Mouse (Mus musculus) layer of hippocampus, adult 11-12 months (tissue): ENCODE results near the gene Lrmda.
A peak's percentile ranks its signal among the peaks of the same experiment; 100 is the strongest.

Source experiments
- DNase-seq: peaks from one replicate; pipeline ENCODE4 v3.0.0; 2022; ENCODE audit warnings: low spot score

The Lrmda gene

DNA sequence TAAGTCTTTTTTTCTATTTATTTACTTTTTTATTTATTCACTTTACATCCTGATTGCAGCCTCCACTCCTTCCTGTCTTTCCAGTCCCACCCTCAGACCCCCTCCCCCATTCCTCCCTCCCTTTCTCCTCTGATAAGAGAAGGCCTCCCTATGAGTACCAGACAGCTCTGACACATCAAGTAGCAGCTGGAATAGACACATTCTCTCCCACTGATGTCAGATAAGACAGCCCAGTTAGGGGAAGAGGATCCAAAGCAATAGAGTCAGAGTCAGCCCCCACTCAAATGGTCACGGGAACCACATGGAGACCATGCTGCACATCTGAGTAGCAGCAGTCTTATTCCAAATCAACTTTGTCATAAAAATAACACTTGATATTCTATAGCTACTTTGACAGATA is 700.5 kb downstream of the Lrmda start:
- no peak for DNase-seq

DNA sequence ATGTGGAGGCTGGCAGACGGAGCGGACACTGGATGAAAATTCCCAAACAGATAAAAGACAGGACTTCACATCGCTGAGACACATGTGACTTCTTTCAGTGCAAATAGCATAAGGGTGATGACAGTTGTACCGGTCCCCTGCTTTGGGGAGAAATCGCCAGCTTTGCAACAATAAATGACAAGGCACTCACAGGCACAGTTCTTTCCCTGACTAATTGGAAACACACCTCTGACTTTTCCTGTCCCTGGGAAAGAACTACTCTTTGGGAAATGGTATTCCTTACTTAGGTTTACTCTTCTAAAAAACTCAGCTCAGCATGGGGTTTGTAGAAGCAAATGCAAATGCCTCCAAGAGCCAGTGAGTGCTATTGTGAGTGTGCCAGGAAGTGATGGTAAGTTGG is 702.3 kb downstream of the Lrmda start:
- DNase-seq = no peak

GRCm38 (mm10) chr14:22727548-22727947 is 708.0 kb downstream of the Lrmda start:
- no peak for DNase-seq

DNA sequence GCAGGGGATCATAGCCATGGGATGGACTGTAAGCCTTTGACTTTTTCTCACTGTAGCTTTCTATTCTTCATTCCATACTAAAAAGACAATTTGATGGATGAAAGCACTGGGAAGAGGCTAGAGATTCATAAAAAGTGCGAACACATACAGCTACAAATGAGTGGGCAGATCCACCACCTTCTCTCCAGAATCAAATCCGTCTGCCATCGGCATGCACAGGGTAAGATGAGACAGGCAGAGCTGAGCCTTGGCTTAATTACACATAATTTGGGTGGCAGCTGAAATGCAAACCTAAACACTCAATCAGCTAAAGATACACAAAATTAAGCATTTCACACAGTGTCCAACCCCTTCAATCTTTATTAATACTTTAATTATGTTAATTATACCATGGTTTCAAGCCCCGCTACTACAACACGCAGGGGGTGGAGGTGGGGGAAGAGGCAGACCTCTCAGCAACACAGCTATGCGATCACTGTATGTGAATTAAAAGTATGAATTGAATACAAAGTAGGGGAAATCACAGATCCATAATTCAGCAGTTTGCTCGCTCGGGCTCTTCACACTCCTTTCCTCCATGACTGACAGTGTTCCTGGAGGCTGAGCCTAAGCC is 709.2 kb downstream of the Lrmda start:
- DNase-seq = peak; percentile 6

DNA sequence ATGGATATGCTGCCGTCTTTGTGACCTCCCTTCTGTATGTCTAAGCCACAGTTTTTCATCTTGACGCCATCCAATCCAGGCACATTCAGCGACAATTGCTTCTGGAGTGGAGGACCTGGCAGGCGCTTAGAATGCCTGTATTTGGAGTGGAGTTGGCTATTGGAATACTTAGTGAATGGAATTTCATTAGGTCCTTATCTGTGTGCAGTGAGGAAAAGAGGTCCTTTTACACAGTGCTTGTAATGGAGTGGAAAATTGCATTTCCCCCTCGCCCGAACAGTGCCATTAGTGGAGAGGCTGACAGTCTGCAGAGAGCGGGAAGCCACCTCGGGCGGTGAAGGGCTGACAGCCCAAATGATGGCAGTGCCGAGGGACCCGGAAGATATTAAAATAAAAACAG is 719.1 kb downstream of the Lrmda start:
- DNase-seq = no peak

- DNase-seq = no peak
Observed at GRCm38 (mm10) chr14:22742527-22742926, 723.0 kb downstream of the Lrmda start.

GRCm38 (mm10) chr14:22743264-22743663 is 723.8 kb downstream of the Lrmda start:
- DNase-seq = no peak

DNA sequence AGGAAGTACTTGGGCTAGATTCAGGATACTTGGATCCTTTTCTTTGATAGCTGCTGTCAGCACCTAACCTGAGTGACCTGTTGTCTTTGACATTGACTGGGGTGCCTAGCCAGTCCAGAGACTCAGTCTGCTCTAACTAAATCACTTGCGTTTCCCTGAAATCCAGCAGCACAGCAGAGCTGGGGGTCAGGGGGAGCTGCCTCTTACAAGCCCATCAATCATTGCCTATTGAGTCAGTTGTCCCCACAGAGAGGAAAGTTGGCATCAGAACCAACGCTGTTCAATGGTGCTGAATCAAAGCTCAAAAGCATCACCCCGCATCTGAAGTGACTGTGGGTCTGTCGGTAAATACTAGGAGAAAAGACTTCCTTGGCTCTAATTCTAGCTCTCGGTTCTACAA is 725.2 kb downstream of the Lrmda start:
- DNase-seq = no peak

- no peak for DNase-seq
Observed at GRCm38 (mm10) chr14:22745263-22745881, 725.9 kb downstream of the Lrmda start.

- DNase-seq = no peak
Observed at GRCm38 (mm10) chr14:22745882-22746480, 726.5 kb downstream of the Lrmda start.

DNA sequence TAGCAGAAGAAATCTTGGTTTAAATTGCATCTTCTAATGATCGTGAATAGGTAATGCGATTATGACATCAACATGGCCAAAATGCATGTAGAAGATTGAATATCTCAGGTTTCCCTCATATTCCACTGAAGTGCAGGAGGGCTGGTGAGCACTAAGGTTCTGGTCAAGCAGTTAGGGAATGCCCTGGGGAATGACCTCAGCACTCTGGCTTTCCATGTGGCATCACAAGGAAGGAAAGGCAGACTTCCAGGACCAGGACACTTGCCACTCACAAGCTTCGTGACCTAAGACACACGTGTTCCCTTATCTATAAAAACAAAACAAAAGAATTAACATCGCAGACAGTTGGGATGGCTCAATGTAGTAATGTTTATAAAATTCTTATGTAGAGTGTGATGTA is 728.3 kb downstream of the Lrmda start:
- no peak for DNase-seq

DNA sequence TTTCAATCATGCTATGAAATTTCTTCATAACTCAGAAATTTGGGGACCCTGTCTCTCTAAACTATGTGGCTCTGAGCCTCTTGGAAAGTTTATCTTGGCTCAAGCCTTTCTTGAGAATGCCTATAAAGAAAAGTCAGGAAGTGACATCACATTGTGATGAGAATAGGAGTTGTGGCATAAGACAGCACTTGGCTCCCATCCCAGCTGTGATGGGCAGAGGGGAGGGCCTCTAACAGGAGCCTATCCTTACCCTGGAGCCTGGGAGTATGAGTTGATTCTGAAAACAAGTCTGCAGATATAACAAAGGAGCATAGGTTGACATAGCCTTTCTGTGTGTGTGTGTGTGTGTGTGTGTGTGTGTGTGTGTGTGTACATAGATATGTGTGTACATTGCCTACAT is 730.9 kb downstream of the Lrmda start:
- DNase-seq = no peak

DNA sequence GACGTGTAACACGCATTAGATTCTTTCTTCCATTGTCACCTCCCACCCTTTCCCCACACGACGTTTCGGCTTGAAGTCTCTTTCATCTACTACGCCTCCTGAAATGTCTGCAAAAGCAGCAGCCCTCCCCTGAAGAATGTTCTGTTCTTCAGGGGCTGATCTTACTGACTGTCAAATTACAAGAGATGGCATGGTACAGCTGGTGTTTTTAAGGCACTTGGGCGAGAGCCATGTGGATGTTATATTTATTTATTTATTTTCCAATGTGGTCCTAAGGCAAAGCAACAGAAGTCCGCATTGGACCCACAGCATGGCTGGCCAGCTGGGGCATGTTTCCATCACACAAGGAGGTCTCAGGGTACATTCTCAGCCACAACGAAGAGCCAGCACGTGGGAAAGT is 731.8 kb downstream of the Lrmda start:
- DNase-seq = peak; percentile 32

DNA sequence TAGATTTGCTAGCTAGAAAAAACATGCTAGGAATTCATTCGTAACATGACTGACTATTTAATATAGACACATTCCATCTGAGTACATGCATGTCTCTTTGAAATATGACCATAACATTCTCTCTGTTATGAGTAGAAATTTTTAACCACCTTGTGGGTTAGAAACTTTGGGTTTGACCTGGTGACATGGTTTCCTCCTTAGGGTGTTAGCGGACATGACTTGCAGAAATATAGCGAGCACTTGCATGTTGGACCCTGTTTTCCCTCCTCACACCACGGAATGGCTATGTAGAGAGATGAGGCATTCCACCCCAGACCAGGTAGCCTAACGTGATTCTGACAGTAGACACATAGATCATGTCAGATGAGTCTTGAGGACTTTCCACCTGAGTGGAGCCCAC is 735.1 kb downstream of the Lrmda start:
- no peak for DNase-seq

DNA sequence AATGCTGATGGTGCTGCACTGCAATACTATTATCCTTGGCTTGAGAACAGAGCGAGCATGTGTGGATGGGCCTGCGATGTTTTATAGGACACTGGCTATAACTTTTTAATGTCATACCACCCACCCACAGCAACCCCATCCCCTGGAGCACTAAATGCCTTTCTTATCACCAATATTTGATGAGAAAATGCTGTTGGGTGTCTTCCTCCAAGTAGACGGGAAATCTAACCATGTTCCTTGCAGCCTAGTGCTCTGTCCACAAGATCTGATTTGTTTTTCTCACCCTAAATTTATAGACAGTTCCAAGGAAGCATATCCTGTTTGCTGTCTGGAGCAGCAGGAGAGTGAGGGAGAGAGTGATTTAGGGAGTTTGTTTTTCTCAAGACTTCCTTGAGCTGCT is 738.0 kb downstream of the Lrmda start:
- DNase-seq = no peak

DNA sequence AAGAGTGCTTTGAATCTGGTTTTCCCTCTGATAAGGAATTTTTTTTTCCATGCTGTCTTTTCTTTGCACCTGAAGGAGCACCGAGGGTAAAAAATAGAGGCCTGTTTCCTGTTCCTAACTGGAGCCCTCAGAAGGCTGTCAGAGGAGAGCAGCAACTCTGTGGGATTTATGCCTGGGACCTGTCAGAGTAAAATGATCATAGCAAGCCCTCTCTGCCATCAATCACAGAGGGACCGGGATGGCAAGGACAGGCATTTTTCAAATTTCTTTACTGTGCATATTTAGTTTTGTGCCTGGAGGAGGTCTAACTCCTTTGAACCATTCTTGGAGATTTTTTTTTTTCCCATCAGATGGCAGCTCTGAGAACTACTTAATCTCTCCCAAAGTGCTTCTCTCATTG is 739.7 kb downstream of the Lrmda start:
- DNase-seq = no peak

GRCm38 (mm10) chr14:22759673-22760072 is 740.2 kb downstream of the Lrmda start:
- DNase-seq = no peak

- peak; percentile 15 for DNase-seq
Observed at GRCm38 (mm10) chr14:22760241-22761039, 740.9 kb downstream of the Lrmda start.

GRCm38 (mm10) chr14:22781709-22782108 is 762.2 kb downstream of the Lrmda start:
- DNase-seq = no peak

DNA sequence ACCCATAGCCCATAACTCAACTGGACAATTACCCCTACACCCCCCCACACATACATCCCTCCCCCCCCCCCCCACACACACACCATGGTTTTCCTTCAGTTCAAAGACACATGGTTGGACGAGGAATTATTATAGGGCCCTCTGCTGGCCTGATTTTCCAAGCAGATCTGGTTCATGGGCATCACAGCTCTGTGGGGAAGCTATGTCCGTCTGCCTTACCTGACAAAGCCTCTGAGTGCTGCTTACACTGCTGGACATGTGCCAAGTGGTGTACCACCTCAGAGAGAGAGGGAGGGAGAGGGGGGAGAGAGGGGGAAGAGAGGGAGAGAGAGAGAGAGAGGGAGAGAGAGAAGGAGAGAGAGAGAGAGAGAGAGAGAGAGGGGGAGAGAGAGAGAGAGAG is 762.9 kb downstream of the Lrmda start:
- no peak for DNase-seq

DNA sequence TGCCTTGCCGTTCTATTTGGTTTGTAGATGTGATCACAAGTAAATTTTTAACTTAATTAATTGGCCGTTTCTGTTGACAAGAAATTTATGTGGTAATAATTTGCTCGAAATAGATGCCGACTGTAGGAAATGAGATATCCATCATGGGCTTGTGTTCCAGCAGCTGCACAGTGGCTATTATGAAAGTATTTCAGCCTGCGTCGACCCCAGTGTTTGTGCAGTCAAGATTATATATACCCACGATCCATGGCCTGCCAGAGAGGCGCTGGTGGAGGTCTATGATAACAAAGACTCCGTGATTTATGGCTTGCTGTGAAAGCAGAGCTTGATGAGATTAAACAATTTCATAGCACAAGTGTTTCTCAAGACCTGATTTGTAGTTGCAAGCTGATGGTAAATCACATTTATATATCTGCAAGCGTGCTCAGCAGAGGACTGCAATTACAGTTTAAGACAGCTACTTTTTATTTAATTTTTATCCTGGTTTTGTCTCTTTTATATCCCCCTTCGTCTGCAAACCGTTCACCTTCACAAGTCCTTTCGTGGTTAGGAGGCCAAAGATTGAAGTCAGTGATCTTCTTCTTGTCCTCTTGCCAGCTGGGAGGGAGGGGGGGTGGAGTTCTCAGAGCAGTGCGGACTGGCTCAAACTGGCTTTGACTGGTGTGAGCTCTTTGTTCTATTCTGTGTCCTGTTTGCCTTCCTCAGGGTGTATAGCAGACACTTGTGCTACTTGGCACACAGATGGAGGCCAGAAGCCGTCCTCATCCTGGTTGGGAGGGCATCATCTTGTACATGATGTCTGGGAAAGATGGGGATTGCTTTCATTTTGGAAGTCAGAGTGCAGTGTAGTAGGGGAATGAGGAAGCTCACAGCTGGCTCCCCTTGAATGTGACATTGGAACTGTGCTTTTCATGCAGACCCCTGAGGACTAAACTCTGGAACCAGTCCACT is 764.0 kb downstream of the Lrmda start:
- no peak for DNase-seq

DNA sequence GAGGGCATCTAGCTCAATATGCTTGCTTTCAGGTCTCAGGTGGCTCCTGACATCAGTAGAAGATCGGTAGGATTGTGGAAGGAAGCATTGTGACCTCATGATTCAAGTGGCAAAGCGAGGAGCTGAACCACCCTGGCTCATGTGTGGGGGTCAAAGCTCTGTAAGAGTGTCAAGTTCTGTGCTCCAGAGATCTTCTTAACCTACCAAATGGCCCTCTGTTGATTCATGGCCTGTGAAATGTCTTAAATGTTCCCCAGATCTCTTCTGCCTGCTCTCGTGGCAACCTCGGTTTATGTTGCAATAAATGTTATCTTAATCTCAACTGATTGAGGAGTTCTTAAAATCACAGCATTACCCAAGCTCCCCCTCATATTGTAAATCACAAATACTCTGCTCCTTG is 780.5 kb downstream of the Lrmda start:
- DNase-seq = no peak
